Mouse (Mus musculus) liver, postnatal 0 days (tissue): Measurements from ENCODE around the gene Hpse2. TPM values are rescaled to one million over a fixed set of nuclear protein-coding genes. Genes with fewer than 3 reads are reported as not detected.

ENCODE experiments used
- ATAC-seq: fragments of 200-750 bp; cut with Nextera tagmentation; 2 replicates; pipeline ENCODE4 v1.8.0; 2017; ENCODE audit warnings: mild to moderate bottlenecking, moderate library complexity
- DNase-seq: peaks from one replicate; pipeline ENCODE4 v3.0.0-alpha.2; 2016
- H3K27ac ChIP-seq: fragments of 300-500 bp; sonication (generic); 2 replicates; pipeline ENCODE4 v1.5.1; 2014; ENCODE audit warnings: antibody characterized with exemption, moderate library complexity, mild to moderate bottlenecking, low read depth
- H3K27me3 ChIP-seq: fragments of 300-500 bp; sonication (generic); 2 replicates; pipeline ENCODE4 v1.6.1; 2014; ENCODE audit warnings: low read length, control low read depth, mixed read lengths; ENCODE audit not compliant: insufficient read depth
- H3K36me3 ChIP-seq: fragments of 300-500 bp; sonication (generic); replicated peaks from 2 replicates; pipeline ENCODE4 v1.6.1; 2014; ENCODE audit warnings: mild to moderate bottlenecking, control low read depth, low read length, moderate library complexity, mixed read lengths; ENCODE audit not compliant: insufficient read depth
- H3K4me1 ChIP-seq: fragments of 300-500 bp; sonication (generic); 2 replicates; pipeline ENCODE4 v1.6.1; 2014; ENCODE audit warnings: antibody characterized with exemption, mild to moderate bottlenecking, control low read depth; ENCODE audit not compliant: insufficient read depth
- H3K4me2 ChIP-seq: fragments of 300-500 bp; sonication (generic); 2 replicates; pipeline ENCODE4 v1.6.1; 2014; ENCODE audit warnings: low read depth, mild to moderate bottlenecking, low read length, moderate library complexity, mixed read lengths
- H3K4me3 ChIP-seq: fragments of 300-500 bp; sonication (generic); 2 replicates; pipeline ENCODE4 v1.5.1; 2014; ENCODE audit warnings: low read depth, low read length
- H3K9ac ChIP-seq: fragments of 300-500 bp; sonication (generic); replicated peaks from 2 replicates; pipeline ENCODE4 v1.6.1; 2014; ENCODE audit warnings: mild to moderate bottlenecking, moderate library complexity
- H3K9me3 ChIP-seq: fragments of 300-500 bp; sonication (generic); 2 replicates; pipeline ENCODE4 v1.6.1; 2016; ENCODE audit warnings: mild to moderate bottlenecking, control low read depth, low read length, mixed read lengths
- CTCF ChIP-seq: sonication (generic); IDR thresholded peaks from 2 replicates; pipeline ENCODE4 v1.5.1; 2016; ENCODE audit warnings: antibody characterized with exemption, low read depth
- EP300 ChIP-seq: IDR thresholded peaks from 2 replicates; pipeline ENCODE4 v1.6.1; 2016; ENCODE audit warnings: antibody characterized with exemption, low read depth, mild to moderate bottlenecking
- WGBS: fragments of 180-500 bp; shearing (Covaris S2); extraction: QIAGEN DNeasy Blood & Tissue Kit; methylation state at CpG from one replicate; pipeline ENCODE4 v1.1.7; 2014; ENCODE audit not compliant: insufficient replicate concordance; 5-methylcytosine and 5-hydroxymethylcytosine counted together
- polyA plus RNA-seq: library from polyadenylated mRNA; unstranded; fragments of >200 nt; fragmentation: Nextera tagmentation; extraction: Ambion mirVana; gene quantifications from 2 replicates; pipeline ENCODE4 v1.2.1, GENCODE M21; 2015

Gene Hpse2
- polyA plus RNA-seq, 1 experiment from 2014 or later, result 0.12 TPM

DNA sequence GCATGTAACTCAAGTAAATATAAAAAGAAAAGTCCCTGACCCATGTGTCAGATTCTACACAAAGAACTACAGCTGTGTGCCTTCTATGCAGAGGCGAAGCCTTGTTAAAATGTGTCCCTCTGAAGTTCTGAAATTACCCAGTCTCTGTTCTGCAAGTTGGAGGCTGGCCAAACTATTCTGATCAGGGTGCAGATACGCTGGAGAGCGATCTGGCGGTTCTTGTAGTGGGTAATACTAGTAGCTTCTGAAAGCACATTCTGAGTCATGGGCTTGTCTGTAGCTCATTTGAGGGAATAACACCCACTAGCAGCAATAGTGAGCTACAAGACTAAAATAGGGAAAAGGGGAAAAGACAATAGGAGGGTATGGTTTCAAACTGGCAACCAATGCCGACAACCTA is 474.5 kb downstream of the Hpse2 start:
- Histone ChIP-seq H3K9me3 (no peaks in the 10 kb centered on the region), H3K27ac (no peak overlapping the region), H3K4me3 (no peak overlapping the region), H3K4me1 (no peaks in the 10 kb centered on the region), H3K36me3 (no peaks in the 10 kb centered on the region), H3K9ac (no peak overlapping the region), H3K4me2 (no peak overlapping the region), H3K27me3 (no peaks in the 10 kb centered on the region)
- 80% methylated on average over 5 of the region's 5 CpGs for WGBS
- ATAC-seq (no peak), DNase-seq (no peak)
- TF ChIP-seq EP300 (no peak), CTCF (no peak)

- no peaks in the 10 kb centered on the region for H3K36me3 ChIP-seq
- no peak overlapping the region for H3K4me3 ChIP-seq
- TF ChIP-seq EP300 (no peak), CTCF (no peak)
- ATAC-seq (no peak), DNase-seq (no peak)
- H3K9me3 ChIP-seq, result no peaks in the 10 kb centered on the region
- no peak overlapping the region for H3K27ac ChIP-seq
- H3K9ac ChIP-seq, result no peak overlapping the region
- no peaks in the 10 kb centered on the region for H3K27me3 ChIP-seq
- 81% methylated on average over 4 of the region's 4 CpGs for WGBS
- H3K4me2 ChIP-seq, result no peak overlapping the region
- no peaks in the 10 kb centered on the region for H3K4me1 ChIP-seq
Measured at GRCm38 (mm10) chr19:42909719-42910118, 478.4 kb downstream of the Hpse2 start.

GRCm38 (mm10) chr19:42908553-42908952 is 479.6 kb downstream of the Hpse2 start:
- TF ChIP-seq EP300, result no peak
- TF ChIP-seq CTCF, result no peak

DNA sequence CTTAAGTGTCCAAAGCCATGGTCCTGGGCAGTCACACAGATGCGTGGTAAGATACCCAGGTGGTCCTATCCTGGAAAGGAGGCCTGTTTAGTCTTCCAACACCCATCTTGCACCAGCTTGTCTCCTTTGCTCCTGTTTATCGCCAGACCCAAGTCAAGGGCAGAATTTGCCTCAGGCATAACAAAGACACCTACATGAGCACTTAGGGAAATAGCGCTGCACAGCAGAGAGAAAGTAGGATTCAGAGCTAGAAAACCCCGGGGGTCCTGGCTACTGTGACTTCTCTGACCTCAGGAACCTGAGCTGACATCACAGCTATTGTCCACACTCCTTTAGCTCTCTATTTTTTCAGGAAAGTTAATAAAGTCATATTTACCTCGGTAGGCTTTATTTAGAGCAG is 481.8 kb downstream of the Hpse2 start:
- Histone ChIP-seq H3K27ac (no peak overlapping the region), H3K36me3 (no peaks in the 10 kb centered on the region), H3K27me3 (no peaks in the 10 kb centered on the region), H3K9ac (no peak overlapping the region), H3K4me3 (no peak overlapping the region), H3K4me2 (no peak overlapping the region), H3K9me3 (no peaks in the 10 kb centered on the region), H3K4me1 (no peaks in the 10 kb centered on the region)
- 71% methylated on average over 5 of the region's 5 CpGs for WGBS
- no peak for DNase-seq
- TF ChIP-seq EP300 (no peak), CTCF (no peak)
- ATAC-seq, result no peak

More at GRCm38 (mm10) chr19:42908553-42908952, 479.6 kb downstream of the Hpse2 start:
- Histone ChIP-seq H3K27ac (no peak overlapping the region), H3K4me3 (no peak overlapping the region), H3K9ac (no peak overlapping the region), H3K4me2 (no peak overlapping the region), H3K36me3 (no peaks in the 10 kb centered on the region), H3K27me3 (no peaks in the 10 kb centered on the region), H3K4me1 (no peaks in the 10 kb centered on the region), H3K9me3 (no peaks in the 10 kb centered on the region)
- WGBS, result 84% methylated on average over 6 of the region's 6 CpGs
- no peak for DNase-seq
- ATAC-seq, result no peak

- no peaks in the 10 kb centered on the region for H3K4me1 ChIP-seq
- H3K27ac ChIP-seq, result no peak overlapping the region
- no peaks in the 10 kb centered on the region for H3K27me3 ChIP-seq
- ATAC-seq (no peak), DNase-seq (no peak)
- no peak overlapping the region for H3K4me2 ChIP-seq
- TF ChIP-seq CTCF (no peak), EP300 (no peak)
- 41% methylated on average over 7 of the region's 7 CpGs for WGBS
- no peak overlapping the region for H3K4me3 ChIP-seq
- H3K9ac ChIP-seq, result no peak overlapping the region
- H3K9me3 ChIP-seq, result no peaks in the 10 kb centered on the region
- no peaks in the 10 kb centered on the region for H3K36me3 ChIP-seq
Measured at GRCm38 (mm10) chr19:42904726-42905125, 483.4 kb downstream of the Hpse2 start.

- no peaks in the 10 kb centered on the region for H3K4me1 ChIP-seq
- H3K9me3 ChIP-seq, result no peaks in the 10 kb centered on the region
- no peak overlapping the region for H3K9ac ChIP-seq
- 69% methylated on average over 4 of the region's 4 CpGs for WGBS
- no peaks in the 10 kb centered on the region for H3K27me3 ChIP-seq
- DNase-seq (no peak), ATAC-seq (no peak)
- TF ChIP-seq CTCF, result no peak
- no peak for TF ChIP-seq EP300
- no peak overlapping the region for H3K4me3 ChIP-seq
- no peak overlapping the region for H3K27ac ChIP-seq
- H3K36me3 ChIP-seq, result no peaks in the 10 kb centered on the region
- no peak overlapping the region for H3K4me2 ChIP-seq
Measured at GRCm38 (mm10) chr19:42904240-42904639, 483.9 kb downstream of the Hpse2 start.

- H3K9me3 ChIP-seq, result no peaks in the 10 kb centered on the region
- no peaks in the 10 kb centered on the region for H3K27me3 ChIP-seq
- no peak overlapping the region for H3K4me2 ChIP-seq
- TF ChIP-seq CTCF (no peak), EP300 (no peak)
- no peak overlapping the region for H3K9ac ChIP-seq
- DNase-seq, result no peak
- ATAC-seq, result no peak
- 76% methylated on average over 6 of the region's 6 CpGs for WGBS
- no peak overlapping the region for H3K4me3 ChIP-seq
- H3K27ac ChIP-seq, result no peak overlapping the region
- H3K4me1 ChIP-seq, result no peaks in the 10 kb centered on the region
- no peaks in the 10 kb centered on the region for H3K36me3 ChIP-seq
Measured at GRCm38 (mm10) chr19:42903840-42904239, 484.3 kb downstream of the Hpse2 start.
